Mouse (Mus musculus) testis, adult 2 months (tissue): ENCODE results near the gene Apba3.

Source experiments
- CTCF ChIP-seq: fragments of 200-500 bp; IDR thresholded peaks from 2 replicates; pipeline ENCODE4 v1.5.1; 2012; ENCODE audit warnings: low read depth, mild to moderate bottlenecking, inconsistent platforms, low read length, moderate library complexity; ENCODE audit not compliant: control insufficient read depth, insufficient read depth, insufficient replicate concordance
- POLR2A ChIP-seq: fragments of 200-500 bp; IDR thresholded peaks from 2 replicates; pipeline ENCODE4 v1.6.1; 2012; ENCODE audit warnings: low read depth, mild to moderate bottlenecking, inconsistent platforms, low read length, moderate library complexity; ENCODE audit not compliant: control insufficient read depth

GRCm38 (mm10) chr10:81245166-81245565 is 21.6 kb upstream of the Apba3 start:
- TF ChIP-seq CTCF (no peak), POLR2A (no peak)
